In the genomic region with DNA sequence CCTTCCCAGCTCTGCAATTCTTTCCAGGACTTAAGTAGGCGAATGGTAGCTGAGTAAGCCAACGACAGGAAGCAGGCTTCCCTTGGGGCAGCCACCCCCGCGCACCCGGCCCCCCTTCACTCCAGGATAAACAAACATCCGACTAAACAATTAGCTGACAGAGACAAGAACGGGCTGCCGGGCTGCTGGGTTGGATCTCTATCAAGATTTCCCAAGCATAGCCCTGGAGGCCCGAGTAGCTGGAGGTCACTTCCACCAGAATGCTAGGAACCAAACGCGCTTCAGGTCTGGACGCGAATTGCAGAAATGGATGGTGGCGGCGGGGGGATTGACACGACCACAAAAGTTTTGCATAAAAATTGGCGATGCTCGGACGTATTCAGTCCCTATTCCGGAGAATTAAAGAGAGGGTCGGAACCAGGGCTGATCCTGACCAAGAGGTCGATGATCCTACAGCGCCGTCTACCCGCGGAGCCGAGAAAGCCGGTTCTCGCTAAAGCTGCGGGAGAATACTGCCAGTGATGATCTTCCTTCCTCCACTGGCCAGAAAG, we compare ENCODE assay signal across 9 mouse cellular contexts. TPM values are rescaled to one million over a fixed set of nuclear protein-coding genes. Genes with fewer than 3 reads are reported as not detected.
DNase-seq lines count a peak whose midpoint lies in the region; ATAC-seq and TF ChIP-seq lines count a peak whose summit lies in the region.
"Had no signal": no experiment of that assay in that cellular context is flagged by ENCODE, and none has a peak within 500 bp of the region (broad histone marks: within the 10 kb centered on the region; RNA-seq: fewer than 3 reads in every experiment).

No protein-coding gene starts in this region.

- intact Hi-C loops in heart, postnatal 14 days (cut with DNase I): loop anchor here (1.0 to 5.0 kb wide), 3 partner anchors 126 to 231 kb away; partner anchors contain the start of gene Sae1

- H3K27ac ChIP-seq in ES-Bruce4 (ENCODE audit: insufficient read depth, low read length): no peak overlapping the region
- no peak overlapping the region for H3K27ac ChIP-seq in bone marrow macrophage, adult 2 months (ENCODE audit: insufficient read depth, low read depth, low read length)
- H3K27ac ChIP-seq in forebrain, embryonic 12.5 days: no peak overlapping the region

- peak overlapping the region; percentile 46 for H3K4me2 ChIP-seq in forebrain, embryonic 12.5 days

- TF ChIP-seq EP300 in ES-Bruce4 (IDR thresholded peaks at IDR 0.05; ENCODE audit: insufficient read depth, low read depth, low read length): no peak

- H3K9me3 ChIP-seq in ES-Bruce4 (replicated peaks; ENCODE audit: control insufficient read depth, insufficient read depth, low read length, poor library complexity, severe bottlenecking): no peaks in the 10 kb centered on the region
- H3K9me3 ChIP-seq in forebrain, embryonic 12.5 days: no peaks in the 10 kb centered on the region

- peak overlapping the region; percentile 54 for H3K4me3 ChIP-seq in ES-Bruce4 (ENCODE audit: low read depth, low read length)
- H3K4me3 ChIP-seq in bone marrow macrophage, adult 2 months (ENCODE audit: insufficient read depth, low read length): peak overlapping the region; percentile 39
- peak overlapping the region; percentile 24 for H3K4me3 ChIP-seq in forebrain, embryonic 12.5 days (replicated peaks)

- TF ChIP-seq CTCF in ES-Bruce4 (IDR thresholded peaks at IDR 0.05; ENCODE audit: low read depth, low read length): peak; percentile 63
- peak; percentile 49; the same call in 1 of the 2 replicates for TF ChIP-seq CTCF in bone marrow macrophage, adult 2 months (IDR thresholded peaks at IDR 0.05; ENCODE audit: low read depth, low read length)

- no peak for ATAC-seq in forebrain, embryonic 12.5 days (ENCODE audit: low FRiP score)

- no peaks in the 10 kb centered on the region for H3K36me3 ChIP-seq in ES-Bruce4 (ENCODE audit: control insufficient read depth, insufficient read depth, low read length, poor library complexity, severe bottlenecking)
- no peaks in the 10 kb centered on the region for H3K36me3 ChIP-seq in forebrain, embryonic 12.5 days (replicated peaks)

- H3K4me1 ChIP-seq in ES-Bruce4 (ENCODE audit: control insufficient read depth, insufficient read depth, low read length): no peaks in the 10 kb centered on the region
- H3K4me1 ChIP-seq in bone marrow macrophage, adult 2 months (ENCODE audit: control insufficient read depth, insufficient read depth, low read length): peaks cover 6% of the 10 kb centered on the region
- peaks cover 12% of the 10 kb centered on the region for H3K4me1 ChIP-seq in forebrain, embryonic 12.5 days

- H3K27me3 ChIP-seq in ES-Bruce4 (ENCODE audit: control insufficient read depth, insufficient read depth, low read length, poor library complexity, severe bottlenecking): no peaks in the 10 kb centered on the region
- peaks cover 19% of the 10 kb centered on the region for H3K27me3 ChIP-seq in forebrain, embryonic 12.5 days

- WGBS in forebrain, embryonic 12.5 days: 2% methylated on average over 30 of the region's 30 CpGs

- peak; percentile 78 to 83 for DNase-seq in heart, postnatal 14 days
- peak; percentile 60 to 76 for DNase-seq in layer of hippocampus, postnatal 10 days (ENCODE audit: low spot score in 2 of 2)
- DNase-seq in lung, postnatal 25 days (ENCODE audit: low spot score): peak; percentile 82
- peak; percentile 61 for DNase-seq in right cerebral cortex, postnatal 14 days
- peak; percentile 60 to 73 for DNase-seq in urinary bladder, postnatal 36 days (ENCODE audit: low spot score in 2 of 2)

- H3K9ac ChIP-seq in ES-Bruce4 (ENCODE audit: low read depth, poor library complexity, severe bottlenecking): peak overlapping the region; percentile 39; the same call in 1 of the 2 replicates
- H3K9ac ChIP-seq in forebrain, embryonic 12.5 days: peak overlapping the region; percentile 25; the same call in 1 of the 2 replicates

- no peak for TF ChIP-seq POLR2A in ES-Bruce4 (IDR thresholded peaks at IDR 0.05; ENCODE audit: insufficient read depth, low read length)
- TF ChIP-seq POLR2A in bone marrow macrophage, adult 2 months (IDR thresholded peaks at IDR 0.05; ENCODE audit: borderline replicate concordance, low read depth, low read length): no peak

RNA-seq across cellular contexts. Expression of gene Arhgap35, which starts 3.9 kb away (rescaled TPM):
- 47.9 and 48.5 TPM in 2 replicates for polyA plus RNA-seq in ES-Bruce4 (2011; ENCODE audit: insufficient read depth, insufficient read length, low read depth, missing spikeins)
- polyA plus RNA-seq in bone marrow macrophage, adult 2 months (2012; ENCODE audit: insufficient read depth, insufficient read length, missing spikeins): 4.8 and 5.4 TPM in 2 replicates
- polyA plus RNA-seq in forebrain, embryonic 12.5 days (2016; fragmentation: Nextera tagmentation; extraction: Ambion mirVana): 40.8 and 47.5 TPM in 2 replicates
- total RNA-seq in heart, postnatal 14 days (2021): 10 to 100 TPM; 42.8 to 44.1 TPM
- total RNA-seq in layer of hippocampus, postnatal 10 days (2021): 100 to 1,000 TPM; 140 TPM

RNA-seq across cellular contexts. Expression of gene Ceacam15, which starts 56.8 kb away (rescaled TPM):
- polyA plus RNA-seq in ES-Bruce4 (2011; ENCODE audit: insufficient read depth, insufficient read length, low read depth, missing spikeins): not detected in 2 replicates
- polyA plus RNA-seq in bone marrow macrophage, adult 2 months (2012; ENCODE audit: insufficient read depth, insufficient read length, missing spikeins): not detected in 2 replicates
- not detected in 2 replicates for polyA plus RNA-seq in forebrain, embryonic 12.5 days (2016; fragmentation: Nextera tagmentation; extraction: Ambion mirVana)
- not detected for total RNA-seq in heart, postnatal 14 days (2021)
- not detected for total RNA-seq in layer of hippocampus, postnatal 10 days (2021)
- polyA plus RNA-seq: gonadal fat pad, adult 2 months had no signal
